Mouse (Mus musculus) lung, adult 2 months (tissue): ENCODE data around the gene Daglb.

ENCODE experiments used
- CTCF ChIP-seq: fragments of 200-500 bp; IDR thresholded peaks from 2 replicates; pipeline ENCODE4 v1.5.1; 2011; ENCODE audit warnings: mild to moderate bottlenecking, low read length, control low read depth; ENCODE audit not compliant: insufficient read depth
- POLR2A ChIP-seq: fragments of 200-500 bp; IDR thresholded peaks from 2 replicates; pipeline ENCODE4 v1.6.1; 2011; ENCODE audit warnings: low read depth, mild to moderate bottlenecking, control low read depth, low read length, borderline replicate concordance; ENCODE audit errors: extremely low read depth

DNA sequence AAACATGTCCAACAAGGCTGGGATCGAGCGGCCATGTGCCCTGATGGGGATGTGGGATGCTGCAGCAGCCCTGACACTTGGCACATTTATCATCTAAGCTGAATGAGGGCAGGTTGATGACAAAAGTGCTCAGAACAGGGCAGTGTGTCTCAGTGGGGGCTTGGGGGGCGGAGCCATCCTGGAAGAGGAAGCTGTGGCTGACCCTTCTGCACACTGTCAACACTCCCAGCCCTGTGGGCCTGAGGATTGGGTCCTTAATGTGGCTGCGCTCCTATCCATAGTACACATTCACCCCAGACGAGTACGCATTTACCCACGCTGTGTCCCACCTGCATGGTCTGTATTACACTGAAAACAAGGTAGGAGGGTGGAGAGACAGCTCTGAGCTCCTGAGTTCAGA is 34.8 kb downstream of the Daglb start:
- TF ChIP-seq CTCF (no peak), POLR2A (no peak)
